8 mouse cellular contexts compared by ENCODE assay signal in the genomic region with DNA sequence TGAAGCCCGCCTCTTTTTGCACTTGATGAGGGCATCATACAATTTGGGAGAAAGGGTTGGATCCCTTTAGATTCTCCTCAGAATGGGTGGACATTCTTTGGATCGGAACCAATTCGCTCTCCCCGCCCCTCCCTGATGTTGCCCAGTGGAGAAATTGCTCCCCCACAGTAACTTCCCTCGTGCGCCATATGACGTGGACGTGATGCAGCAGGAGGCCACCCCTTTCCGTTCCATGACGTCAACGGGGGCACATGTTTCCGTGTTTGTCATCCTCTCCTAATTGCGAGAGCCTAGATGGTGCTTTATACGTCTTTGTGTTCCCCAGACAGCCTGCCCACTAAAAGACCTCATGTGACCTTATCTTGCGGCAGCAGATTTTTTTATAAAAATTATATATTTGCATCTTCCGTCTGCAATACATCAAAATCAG. TPM values are rescaled to one million over a fixed set of nuclear protein-coding genes. Genes with fewer than 3 reads are reported as not detected.
DNase-seq lines count a peak whose midpoint lies in the region; ATAC-seq and TF ChIP-seq lines count a peak whose summit lies in the region.

No protein-coding gene starts in this region.

- H3K4me1 ChIP-seq in ES-E14 (ENCODE audit: control insufficient read depth in 2 of 2, insufficient read depth in 2 of 2, low read length in 2 of 2, poor library complexity in 1 of 2) = no peaks in the 10 kb centered on the region
- H3K4me1 ChIP-seq in forebrain, embryonic 14.5 days (ENCODE audit: control insufficient read depth, insufficient read depth, low read length) = peaks cover 4% of the 10 kb centered on the region
- peaks cover 5% of the 10 kb centered on the region; the same call in 1 of the 2 replicates for H3K4me1 ChIP-seq in neural tube, embryonic 14.5 days (ENCODE audit: control insufficient read depth, insufficient read depth, low read length)
- H3K4me1 ChIP-seq in testis, adult 2 months (ENCODE audit: control insufficient read depth, insufficient read depth, low read length) = no peaks in the 10 kb centered on the region; the same call in 1 of the 2 replicates

- no peaks in the 10 kb centered on the region for H3K9me3 ChIP-seq in ES-E14 (ENCODE audit: control insufficient read depth, insufficient read depth, low read depth, low read length)
- no peaks in the 10 kb centered on the region for H3K9me3 ChIP-seq in forebrain, embryonic 14.5 days (replicated peaks; ENCODE audit: control insufficient read depth, low read length)
- H3K9me3 ChIP-seq in neural tube, embryonic 14.5 days (ENCODE audit: control insufficient read depth, low read length) = no peaks in the 10 kb centered on the region

- H3K4me2 ChIP-seq in forebrain, embryonic 14.5 days (ENCODE audit: low read length) = peak overlapping the region; percentile 81
- H3K4me2 ChIP-seq in neural tube, embryonic 14.5 days (ENCODE audit: low read depth, low read length) = peak overlapping the region; percentile 90

- peak overlapping the region; percentile 93 for H3K9ac ChIP-seq in ES-E14 (ENCODE audit: insufficient read depth, low read depth, low read length, poor library complexity, severe bottlenecking)
- H3K9ac ChIP-seq in forebrain, embryonic 14.5 days (ENCODE audit: low read length) = peak overlapping the region; percentile 88
- peak overlapping the region; percentile 84 for H3K9ac ChIP-seq in neural tube, embryonic 14.5 days (replicated peaks; ENCODE audit: low read depth, low read length)

- no peaks in the 10 kb centered on the region for H3K27me3 ChIP-seq in forebrain, embryonic 14.5 days (replicated peaks; ENCODE audit: control insufficient read depth, insufficient read depth, low read length)
- no peaks in the 10 kb centered on the region for H3K27me3 ChIP-seq in neural tube, embryonic 14.5 days (ENCODE audit: control insufficient read depth, insufficient read depth, low read length)
- H3K27me3 ChIP-seq in testis, adult 2 months (ENCODE audit: control insufficient read depth, insufficient read depth, low read length) = no peaks in the 10 kb centered on the region

- peak overlapping the region; percentile 84; the same call in 1 of the 2 replicates for H3K27ac ChIP-seq in ES-E14 (ENCODE audit: insufficient read depth, low read depth, low read length, poor library complexity, severe bottlenecking)
- peak overlapping the region; percentile 89 for H3K27ac ChIP-seq in forebrain, embryonic 14.5 days (ENCODE audit: low read depth, low read length)
- H3K27ac ChIP-seq in neural tube, embryonic 14.5 days (ENCODE audit: low read depth, low read length) = peak overlapping the region; percentile 96
- peak overlapping the region; percentile 96 for H3K27ac ChIP-seq in testis, adult 2 months (ENCODE audit: control insufficient read depth, insufficient read depth, low read depth, low read length)

- peaks cover 3% of the 10 kb centered on the region for H3K36me3 ChIP-seq in ES-E14 (ENCODE audit: control insufficient read depth, insufficient read depth, low read length, poor library complexity, severe bottlenecking)
- peaks cover 2% of the 10 kb centered on the region; the same call in 1 of the 2 replicates for H3K36me3 ChIP-seq in forebrain, embryonic 14.5 days (ENCODE audit: control insufficient read depth, insufficient read depth, low read length)
- no peaks in the 10 kb centered on the region for H3K36me3 ChIP-seq in neural tube, embryonic 14.5 days (ENCODE audit: control insufficient read depth, insufficient read depth, low read length)
- no peaks in the 10 kb centered on the region; the same call in 1 of the 2 replicates for H3K36me3 ChIP-seq in testis, adult 2 months (ENCODE audit: control insufficient read depth, insufficient read depth, low read length)

- peak overlapping the region; percentile 90 to 98 for H3K4me3 ChIP-seq in ES-E14 (ENCODE audit: insufficient read depth in 1 of 2, low read depth in 1 of 2, low read length in 2 of 2, poor library complexity in 1 of 2, severe bottlenecking in 1 of 2)
- peak overlapping the region; percentile 77 for H3K4me3 ChIP-seq in forebrain, embryonic 14.5 days (ENCODE audit: low read depth, low read length)
- peak overlapping the region; percentile 80 for H3K4me3 ChIP-seq in neural tube, embryonic 14.5 days (ENCODE audit: low read depth, low read length)
- H3K4me3 ChIP-seq in testis, adult 2 months (ENCODE audit: control insufficient read depth, low read depth, low read length) = peak overlapping the region; percentile 96

- DNase-seq in ES-E14 (ENCODE audit: low read depth, low spot score) = peak; percentile 46
- peak; percentile 77 for DNase-seq in cerebellum, adult 11 months
- peak; percentile 93 for DNase-seq in forebrain, embryonic 14.5 days (ENCODE audit: low spot score)
- DNase-seq in heart, postnatal 14 days = peak; percentile 80 to 83
- peak; percentile 84 for DNase-seq in large intestine, adult 2 months (ENCODE audit: low read depth, low spot score)
- DNase-seq in lung, adult 18-20 months = peak; percentile 92 to 95

- TF ChIP-seq POLR2A in testis, adult 2 months (IDR thresholded peaks at IDR 0.05; ENCODE audit: control insufficient read depth, low read depth, low read length) = peak; percentile 38; the same call in 1 of the 2 replicates

- no peak for TF ChIP-seq CTCF in testis, adult 2 months (IDR thresholded peaks at IDR 0.05; ENCODE audit: control insufficient read depth, insufficient read depth, insufficient replicate concordance, low read depth, low read length)

- in situ Hi-C loops in ES-E14 (cut with MboI; ENCODE audit: low sequenced_read_pairs in 2 of 2, unreplicated experiment in 2 of 2) = no loop called here

- intact Hi-C loops in heart, postnatal 14 days (cut with DNase I) = loop anchor here (2.0 to 5.0 kb wide), 4 partner anchors 86 to 499 kb away; no protein-coding TSS in a partner anchor

- ATAC-seq in forebrain, embryonic 14.5 days = peak; percentile 83
- peak; percentile 85 for ATAC-seq in neural tube, embryonic 14.5 days (ENCODE audit: low read depth)

- WGBS in forebrain, embryonic 14.5 days = 4% methylated on average over 16 of the region's 16 CpGs
- 1% methylated on average over 16 of the region's 16 CpGs for WGBS in large intestine, adult 2 months
- 6% methylated on average over 16 of the region's 16 CpGs for WGBS in neural tube, embryonic 14.5 days

TF ChIP-seq in ES-E14, 5 proteins besides CTCF, POLR2A, EP300 and RAD21:
- TF ChIP-seq MAFK (IDR thresholded peaks at IDR 0.05; ENCODE audit: insufficient read depth, low read depth, low read length) (no peak), CHD2 (IDR thresholded peaks at IDR 0.05; ENCODE audit: low read depth, low read length) (no peak), ZC3H11A (IDR thresholded peaks at IDR 0.05; ENCODE audit: borderline replicate concordance, low read depth, low read length) (no peak), ZNF384 (IDR thresholded peaks at IDR 0.05; ENCODE audit: low read depth, low read length) (no peak), HCFC1 (IDR thresholded peaks at IDR 0.05; ENCODE audit: borderline replicate concordance, insufficient read depth, low read length) (no peak)

RNA-seq across cellular contexts. Expression of a gene that starts 0.8 kb away (rescaled TPM):
- total RNA-seq in ES-E14 (2012; rRNA removed) = 33.9 and 43.1 TPM in 2 replicates
- polyA plus RNA-seq in forebrain, embryonic 14.5 days (2014; fragmentation: Nextera tagmentation; extraction: Ambion mirVana) = 32.3 TPM in 2 replicates
- 10 to 100 TPM; 34.1 to 35.9 TPM for total RNA-seq in heart, postnatal 14 days (2021)
- polyA plus RNA-seq in large intestine, adult 2 months (2012; rRNA removed) = 26.3 and 27.0 TPM in 2 replicates
- polyA plus RNA-seq in neural tube, embryonic 14.5 days (2014; fragmentation: Nextera tagmentation; extraction: Ambion mirVana) = 37.9 and 43.5 TPM in 2 replicates
- 38.5 and 39.6 TPM in 2 replicates for polyA plus RNA-seq in testis, adult 2 months (2012; rRNA removed)

RNA-seq across cellular contexts. Expression of a gene that starts 0.9 kb away (rescaled TPM):
- 2.1 and 2.2 TPM in 2 replicates for total RNA-seq in ES-E14 (2012; rRNA removed)
- 1.9 and 2.1 TPM in 2 replicates for polyA plus RNA-seq in forebrain, embryonic 14.5 days (2014; fragmentation: Nextera tagmentation; extraction: Ambion mirVana)
- total RNA-seq in heart, postnatal 14 days (2021) = 1 to 10 TPM; 3.9 to 4.5 TPM
- polyA plus RNA-seq in large intestine, adult 2 months (2012; rRNA removed) = 18.1 and 19.1 TPM in 2 replicates
- 4.0 and 4.3 TPM in 2 replicates for polyA plus RNA-seq in neural tube, embryonic 14.5 days (2014; fragmentation: Nextera tagmentation; extraction: Ambion mirVana)
- polyA plus RNA-seq in testis, adult 2 months (2012; rRNA removed) = 17.8 and 19.4 TPM in 2 replicates

Comparison
In these comparisons a context has a peak if more than half of its experiments do, and no peak if none do; other contexts are left out.
1. Peak in every context shown above with its lines: DNase-seq, ATAC-seq, H3K4me3 ChIP-seq and H3K27ac ChIP-seq.